Mouse (Mus musculus) kidney, adult 2 months (tissue): ENCODE measurements at regions not wholly inside any gene's neighbourhood (a gene's known extent, or its start where the extent isn't known, plus 50 kb on each side); places are given as distances from the start of the nearest gene placed in this dataset.

Experiments
- DNase-seq: peaks from one replicate; pipeline ENCODE4 v3.0.0; 2021
- H3K27ac ChIP-seq: fragments of 200-500 bp; 2 replicates; pipeline ENCODE4 v1.5.1; 2012; ENCODE audit warnings: low read depth, low read length, control low read depth, inconsistent platforms; ENCODE audit not compliant: insufficient read depth
- H3K27me3 ChIP-seq: fragments of 200-500 bp; replicated peaks from 2 replicates; pipeline ENCODE4 v1.6.1; 2012; ENCODE audit warnings: mild to moderate bottlenecking, moderate library complexity, low read length, inconsistent platforms; ENCODE audit not compliant: control insufficient read depth, insufficient read depth
- H3K36me3 ChIP-seq: fragments of 200-500 bp; 2 replicates; pipeline ENCODE4 v1.6.1; 2012; ENCODE audit warnings: mild to moderate bottlenecking, moderate library complexity, low read length, inconsistent platforms; ENCODE audit not compliant: control insufficient read depth, insufficient read depth
- H3K4me1 ChIP-seq: fragments of 200-500 bp; 2 replicates; pipeline ENCODE4 v1.6.1; 2011; ENCODE audit warnings: low read length; ENCODE audit not compliant: control insufficient read depth, insufficient read depth
- H3K4me3 ChIP-seq: fragments of 200-500 bp; 2 replicates; pipeline ENCODE4 v1.5.1; 2011; ENCODE audit warnings: mild to moderate bottlenecking, low read depth, low read length, control low read depth; ENCODE audit not compliant: insufficient read depth
- CTCF ChIP-seq: fragments of 200-500 bp; conservative IDR thresholded peaks from 2 replicates; pipeline ENCODE4 v1.5.1; 2011; ENCODE audit warnings: low read depth, mild to moderate bottlenecking, control low read depth, low read length, moderate library complexity, mixed read lengths; ENCODE audit not compliant: insufficient read depth, insufficient read length
- POLR2A ChIP-seq: fragments of 200-500 bp; IDR thresholded peaks from one replicate; pipeline ENCODE4 v1.6.1; 2011; ENCODE audit warnings: low read depth, low read length, control low read depth
- WGBS: fragments of 180-500 bp; shearing (Covaris S2); methylation state at CpG from one replicate; pipeline ENCODE4 v1.1.7; 2018; 5-methylcytosine and 5-hydroxymethylcytosine counted together

GRCm38 (mm10) chr2:170205591-170206441, 57.9 kb upstream of the Zfp217 start:
- TF ChIP-seq POLR2A = no peak
- TF ChIP-seq CTCF = no peak
- Histone ChIP-seq H3K4me1 (peaks cover 12% of the 10 kb centered on the region; the same call in 1 of the 2 replicates), H3K27ac (peak overlapping the region; percentile 51; the same call in 1 of the 2 replicates), H3K4me3 (peak overlapping the region; percentile 40; the same call in 1 of the 2 replicates), H3K27me3 (no peaks in the 10 kb centered on the region), H3K36me3 (no peaks in the 10 kb centered on the region)
- peak; percentile 49 for DNase-seq
- WGBS = 2% methylated on average over 17 of the region's 17 CpGs

- peak overlapping the region; percentile 25; the same call in 1 of the 2 replicates for H3K4me3 ChIP-seq
- H3K4me1 ChIP-seq = peaks cover 12% of the 10 kb centered on the region; the same call in 1 of the 2 replicates
- H3K27me3 ChIP-seq = no peaks in the 10 kb centered on the region
- peak; percentile 49 for DNase-seq
- H3K36me3 ChIP-seq = no peaks in the 10 kb centered on the region
- TF ChIP-seq POLR2A = no peak
- TF ChIP-seq CTCF = no peak
- 20% methylated on average over 10 of the region's 10 CpGs for WGBS
- peak overlapping the region; percentile 60 for H3K27ac ChIP-seq
Observed at GRCm38 (mm10) chr2:170204768-170205514, 57.0 kb upstream of the Zfp217 start.

- 92% methylated on average over 5 of the region's 5 CpGs for WGBS
- TF ChIP-seq POLR2A = no peak
- no peak for TF ChIP-seq CTCF
- Histone ChIP-seq H3K4me1 (peaks cover 4% of the 10 kb centered on the region; the same call in 1 of the 2 replicates), H3K4me3 (no peak overlapping the region), H3K27ac (no peak overlapping the region), H3K27me3 (no peaks in the 10 kb centered on the region), H3K36me3 (no peaks in the 10 kb centered on the region)
- DNase-seq = no peak
Observed at GRCm38 (mm10) chr2:170203496-170203895, 55.6 kb upstream of the Zfp217 start.

- no peaks in the 10 kb centered on the region for H3K27me3 ChIP-seq
- TF ChIP-seq CTCF (no peak), POLR2A (no peak)
- 66% methylated on average over 10 of the region's 10 CpGs for WGBS
- no peak overlapping the region for H3K4me3 ChIP-seq
- H3K27ac ChIP-seq = no peak overlapping the region
- H3K4me1 ChIP-seq = peaks cover 4% of the 10 kb centered on the region; the same call in 1 of the 2 replicates
- peak; percentile 17 for DNase-seq
- no peaks in the 10 kb centered on the region for H3K36me3 ChIP-seq
Observed at GRCm38 (mm10) chr2:170201816-170202371, 54.0 kb upstream of the Zfp217 start.
